Mouse (Mus musculus): ENCODE data around the gene Ypel3. TPM values are rescaled to one million over a fixed set of nuclear protein-coding genes. Genes with fewer than 3 reads are reported as not detected.

The Ypel3 gene
- polyA plus RNA-seq, 1 experiment from 2014 or later, result 84.9 TPM

GRCm38 (mm10) chr7:126799468-126800268, 22.9 kb downstream of the Ypel3 start:
- peak; percentile 82; the same call in 1 of the 2 replicates for ATAC-seq (replicated peaks; ENCODE audit: insufficient number of reproducible peaks, low FRiP score, low TSS enrichment)
- H3K27ac ChIP-seq (ENCODE audit: low read depth, low read length), result peak overlapping the region; percentile 99
- peak overlapping the region; percentile 77 for H3K4me2 ChIP-seq
- H3K27me3 ChIP-seq (ENCODE audit: control insufficient read depth, insufficient read depth, low read length), result no peaks in the 10 kb centered on the region
- H3K9me3 ChIP-seq (replicated peaks; ENCODE audit: control insufficient read depth, low read length), result no peaks in the 10 kb centered on the region
- peak overlapping the region; percentile 90 for H3K4me3 ChIP-seq (ENCODE audit: low read depth, low read length)
- H3K9ac ChIP-seq (ENCODE audit: low read depth, low read length), result peak overlapping the region; percentile 83
- peaks cover 25% of the 10 kb centered on the region for H3K4me1 ChIP-seq (ENCODE audit: control insufficient read depth, insufficient read depth, low read length)
- under 1% methylated on average over 38 of the region's 38 CpGs for WGBS (ENCODE audit: insufficient replicate concordance)
- H3K36me3 ChIP-seq (ENCODE audit: control insufficient read depth, insufficient read depth, low read length), result peaks cover 22% of the 10 kb centered on the region

GRCm38 (mm10) chr7:126800269-126801056, 23.7 kb downstream of the Ypel3 start:
- peaks cover 25% of the 10 kb centered on the region for H3K4me1 ChIP-seq (ENCODE audit: control insufficient read depth, insufficient read depth, low read length)
- no peaks in the 10 kb centered on the region for H3K9me3 ChIP-seq (replicated peaks; ENCODE audit: control insufficient read depth, low read length)
- H3K4me2 ChIP-seq, result peak overlapping the region; percentile 77
- H3K9ac ChIP-seq (ENCODE audit: low read depth, low read length), result peak overlapping the region; percentile 83
- peak overlapping the region; percentile 99 for H3K27ac ChIP-seq (ENCODE audit: low read depth, low read length)
- 54% methylated on average over 5 of the region's 5 CpGs for WGBS (ENCODE audit: insufficient replicate concordance)
- H3K4me3 ChIP-seq (ENCODE audit: low read depth, low read length), result peak overlapping the region; percentile 90
- H3K36me3 ChIP-seq (ENCODE audit: control insufficient read depth, insufficient read depth, low read length), result peaks cover 17% of the 10 kb centered on the region
- no peak for ATAC-seq (replicated peaks; ENCODE audit: insufficient number of reproducible peaks, low FRiP score, low TSS enrichment)
- H3K27me3 ChIP-seq (ENCODE audit: control insufficient read depth, insufficient read depth, low read length), result no peaks in the 10 kb centered on the region

GRCm38 (mm10) chr7:126801057-126801422, 24.3 kb downstream of the Ypel3 start:
- H3K4me2 ChIP-seq, result no peak overlapping the region
- H3K27ac ChIP-seq (ENCODE audit: low read depth, low read length), result no peak overlapping the region
- H3K36me3 ChIP-seq (ENCODE audit: control insufficient read depth, insufficient read depth, low read length), result peaks cover 13% of the 10 kb centered on the region
- H3K4me3 ChIP-seq (ENCODE audit: low read depth, low read length), result no peak overlapping the region
- 92% methylated on average over 16 of the region's 16 CpGs for WGBS (ENCODE audit: insufficient replicate concordance)
- H3K9ac ChIP-seq (ENCODE audit: low read depth, low read length), result no peak overlapping the region; the same call in 1 of the 2 replicates
- H3K27me3 ChIP-seq (ENCODE audit: control insufficient read depth, insufficient read depth, low read length), result no peaks in the 10 kb centered on the region
- H3K9me3 ChIP-seq (replicated peaks; ENCODE audit: control insufficient read depth, low read length), result no peaks in the 10 kb centered on the region
- H3K4me1 ChIP-seq (ENCODE audit: control insufficient read depth, insufficient read depth, low read length), result peaks cover 24% of the 10 kb centered on the region
- ATAC-seq (replicated peaks; ENCODE audit: insufficient number of reproducible peaks, low FRiP score, low TSS enrichment), result no peak

GRCm38 (mm10) chr7:126802134-126802889, 25.6 kb downstream of the Ypel3 start:
- H3K9ac ChIP-seq (ENCODE audit: low read depth, low read length), result no peak overlapping the region
- no peaks in the 10 kb centered on the region for H3K27me3 ChIP-seq (ENCODE audit: control insufficient read depth, insufficient read depth, low read length)
- no peak for ATAC-seq (replicated peaks; ENCODE audit: insufficient number of reproducible peaks, low FRiP score, low TSS enrichment)
- 77% methylated on average over 11 of the region's 11 CpGs for whole genome bisulfite sequencing (ENCODE audit: insufficient replicate concordance)
- no peak overlapping the region for H3K4me2 ChIP-seq
- peaks cover 2% of the 10 kb centered on the region for H3K36me3 ChIP-seq (ENCODE audit: control insufficient read depth, insufficient read depth, low read length)
- H3K4me1 ChIP-seq (ENCODE audit: control insufficient read depth, insufficient read depth, low read length), result peaks cover 12% of the 10 kb centered on the region
- no peak overlapping the region for H3K4me3 ChIP-seq (ENCODE audit: low read depth, low read length)
- H3K27ac ChIP-seq (ENCODE audit: low read depth, low read length), result no peak overlapping the region
- no peaks in the 10 kb centered on the region for H3K9me3 ChIP-seq (replicated peaks; ENCODE audit: control insufficient read depth, low read length)

- peaks cover 17% of the 10 kb centered on the region for H3K4me1 ChIP-seq (ENCODE audit: control insufficient read depth, insufficient read depth, low read length)
- H3K4me3 ChIP-seq (ENCODE audit: low read depth, low read length), result no peak overlapping the region
- no peak for ATAC-seq (replicated peaks; ENCODE audit: insufficient number of reproducible peaks, low FRiP score, low TSS enrichment)
- no peaks in the 10 kb centered on the region for H3K27me3 ChIP-seq (ENCODE audit: control insufficient read depth, insufficient read depth, low read length)
- H3K9ac ChIP-seq (ENCODE audit: low read depth, low read length), result no peak overlapping the region; the same call in 1 of the 2 replicates
- no peaks in the 10 kb centered on the region; the same call in 1 of the 2 replicates for H3K36me3 ChIP-seq (ENCODE audit: control insufficient read depth, insufficient read depth, low read length)
- H3K27ac ChIP-seq (ENCODE audit: low read depth, low read length), result no peak overlapping the region
- no peaks in the 10 kb centered on the region for H3K9me3 ChIP-seq (replicated peaks; ENCODE audit: control insufficient read depth, low read length)
- 78% methylated on average over 6 of the region's 6 CpGs for WGBS (ENCODE audit: insufficient replicate concordance)
- no peak overlapping the region for H3K4me2 ChIP-seq
These were observed 26.4 kb downstream of the Ypel3 start for GRCm38 (mm10) chr7:126803181-126803580.

DNA sequence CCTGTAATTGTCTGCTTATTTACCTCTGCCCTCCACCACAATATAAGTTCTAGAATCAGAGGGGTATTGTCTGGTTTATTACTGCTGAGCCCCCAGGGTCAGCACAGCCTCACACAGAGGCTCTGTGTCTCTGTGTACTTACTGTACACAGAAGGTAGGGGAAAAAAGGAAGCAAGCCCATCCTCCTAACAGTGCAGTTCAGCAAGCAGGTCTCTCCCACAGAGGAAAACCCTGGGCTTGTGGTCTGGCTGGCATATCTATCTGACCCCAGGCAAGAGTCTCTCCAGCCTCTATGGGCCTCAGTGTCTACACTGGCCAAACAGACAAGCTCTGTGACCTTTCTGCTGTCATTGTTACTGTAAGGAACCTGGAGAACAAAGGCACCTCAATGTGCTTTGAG, 27.0 kb downstream of the Ypel3 start:
- no peaks in the 10 kb centered on the region; the same call in 1 of the 2 replicates for H3K36me3 ChIP-seq (ENCODE audit: control insufficient read depth, insufficient read depth, low read length)
- no peaks in the 10 kb centered on the region for H3K9me3 ChIP-seq (replicated peaks; ENCODE audit: control insufficient read depth, low read length)
- peaks cover 22% of the 10 kb centered on the region for H3K4me1 ChIP-seq (ENCODE audit: control insufficient read depth, insufficient read depth, low read length)
- H3K4me3 ChIP-seq (ENCODE audit: low read depth, low read length), result no peak overlapping the region
- no peak overlapping the region for H3K4me2 ChIP-seq
- no peaks in the 10 kb centered on the region for H3K27me3 ChIP-seq (ENCODE audit: control insufficient read depth, insufficient read depth, low read length)
- no peak for ATAC-seq (replicated peaks; ENCODE audit: insufficient number of reproducible peaks, low FRiP score, low TSS enrichment)
- H3K9ac ChIP-seq (ENCODE audit: low read depth, low read length), result no peak overlapping the region
- H3K27ac ChIP-seq (ENCODE audit: low read depth, low read length), result no peak overlapping the region

DNA sequence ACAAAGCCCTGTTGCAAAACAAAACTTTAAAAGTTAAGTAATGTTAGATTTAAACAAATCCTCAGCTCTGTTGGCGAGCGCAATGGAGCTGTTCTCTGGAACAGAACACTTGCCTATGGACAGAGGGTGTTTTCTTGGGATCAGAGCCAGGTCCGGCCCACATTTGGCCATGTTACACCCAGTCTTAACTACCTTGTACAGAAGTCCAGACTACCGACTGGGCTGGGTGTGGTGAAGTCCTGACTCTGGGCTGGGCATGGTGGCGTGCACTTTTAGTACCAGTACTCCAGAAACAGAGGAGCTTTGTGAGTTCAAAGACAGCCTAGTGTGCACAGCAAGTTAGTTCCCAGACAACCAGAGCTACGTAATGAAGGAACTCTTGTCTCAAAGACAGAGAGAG, 30.2 kb downstream of the Ypel3 start:
- Histone ChIP-seq H3K27ac (ENCODE audit: low read depth, low read length) (no peak overlapping the region), H3K9ac (ENCODE audit: low read depth, low read length) (no peak overlapping the region), H3K4me2 (no peak overlapping the region), H3K9me3 (replicated peaks; ENCODE audit: control insufficient read depth, low read length) (no peaks in the 10 kb centered on the region), H3K27me3 (ENCODE audit: control insufficient read depth, insufficient read depth, low read length) (no peaks in the 10 kb centered on the region), H3K4me1 (ENCODE audit: control insufficient read depth, insufficient read depth, low read length) (peaks cover 16% of the 10 kb centered on the region), H3K36me3 (ENCODE audit: control insufficient read depth, insufficient read depth, low read length) (no peaks in the 10 kb centered on the region; the same call in 1 of the 2 replicates), H3K4me3 (ENCODE audit: low read depth, low read length) (no peak overlapping the region)
- 66% methylated on average over 6 of the region's 6 CpGs for WGBS (ENCODE audit: insufficient replicate concordance)
- ATAC-seq (replicated peaks; ENCODE audit: insufficient number of reproducible peaks, low FRiP score, low TSS enrichment), result no peak

DNA sequence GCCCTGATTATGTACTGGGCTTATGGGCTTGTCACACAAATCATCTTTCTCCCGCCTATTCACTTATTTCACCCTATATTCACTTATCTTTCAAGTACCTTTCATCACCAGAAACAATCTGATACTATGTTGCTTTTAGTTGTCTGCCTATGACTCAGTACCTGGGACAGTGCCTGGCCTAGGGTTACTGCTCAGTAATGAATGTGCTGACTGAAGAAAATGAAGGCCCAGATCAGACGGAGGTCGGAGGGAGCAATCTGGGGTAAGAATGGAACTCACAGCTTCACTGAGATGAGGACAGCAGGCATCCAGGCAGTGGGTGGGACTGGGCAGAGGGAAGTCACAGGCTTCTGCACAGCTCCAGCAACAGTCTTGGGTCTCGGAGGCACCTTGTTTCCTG, 30.6 kb downstream of the Ypel3 start:
- Histone ChIP-seq H3K4me2 (peak overlapping the region; percentile 87), H3K4me3 (ENCODE audit: low read depth, low read length) (no peak overlapping the region), H3K27ac (ENCODE audit: low read depth, low read length) (no peak overlapping the region), H3K4me1 (ENCODE audit: control insufficient read depth, insufficient read depth, low read length) (peaks cover 16% of the 10 kb centered on the region), H3K9me3 (replicated peaks; ENCODE audit: control insufficient read depth, low read length) (no peaks in the 10 kb centered on the region), H3K27me3 (ENCODE audit: control insufficient read depth, insufficient read depth, low read length) (no peaks in the 10 kb centered on the region), H3K9ac (ENCODE audit: low read depth, low read length) (0 out of 2 replicates have a peak overlapping the region, but pooled peaks have one; percentile 81), H3K36me3 (ENCODE audit: control insufficient read depth, insufficient read depth, low read length) (no peaks in the 10 kb centered on the region; the same call in 1 of the 2 replicates)
- ATAC-seq (replicated peaks; ENCODE audit: insufficient number of reproducible peaks, low FRiP score, low TSS enrichment), result no peak
- 65% methylated on average over 4 of the region's 4 CpGs for WGBS (ENCODE audit: insufficient replicate concordance)

Data from heart, embryonic 11.5 days (tissue).